Mouse (Mus musculus): ENCODE data around the gene Ap1ar. TPM values are rescaled to one million over a fixed set of nuclear protein-coding genes. Genes with fewer than 3 reads are reported as not detected.

The Ap1ar gene
- polyA plus RNA-seq, 1 experiment from 2014 or later: 82.8 TPM

GRCm38 (mm10) chr3:127801162-127801561 is 36.2 kb downstream of the Ap1ar start:
- WGBS: 92% methylated on average over 8 of the region's 8 CpGs
- H3K4me1 ChIP-seq (replicated peaks; ENCODE audit: control insufficient read depth, insufficient read depth, low read length): no peaks in the 10 kb centered on the region
- H3K4me3 ChIP-seq (ENCODE audit: low read depth, low read length): no peak overlapping the region
- no peak overlapping the region for H3K9ac ChIP-seq (ENCODE audit: low read length)
- ATAC-seq (replicated peaks; ENCODE audit: low FRiP score): no peak
- no peaks in the 10 kb centered on the region for H3K36me3 ChIP-seq (ENCODE audit: control insufficient read depth, insufficient read depth, low read length)
- peak; percentile 23 for DNase-seq (ENCODE audit: low spot score)
- H3K27ac ChIP-seq (ENCODE audit: low read depth, low read length): no peak overlapping the region
- H3K9me3 ChIP-seq (ENCODE audit: control insufficient read depth, low read length): no peaks in the 10 kb centered on the region
- H3K4me2 ChIP-seq (ENCODE audit: low read depth, low read length, severe bottlenecking): no peak overlapping the region
- no peaks in the 10 kb centered on the region for H3K27me3 ChIP-seq (ENCODE audit: control insufficient read depth, insufficient read depth, low read length)

- no peak overlapping the region for H3K4me2 ChIP-seq (ENCODE audit: low read depth, low read length, severe bottlenecking)
- H3K27me3 ChIP-seq (ENCODE audit: control insufficient read depth, insufficient read depth, low read length): peaks cover 3% of the 10 kb centered on the region; the same call in 1 of the 2 replicates
- no peak overlapping the region for H3K4me3 ChIP-seq (ENCODE audit: low read depth, low read length)
- H3K9ac ChIP-seq (ENCODE audit: low read length): no peak overlapping the region
- H3K27ac ChIP-seq (ENCODE audit: low read depth, low read length): no peak overlapping the region
- ATAC-seq (replicated peaks; ENCODE audit: low FRiP score) (no peak), DNase-seq (ENCODE audit: low spot score) (no peak)
- H3K9me3 ChIP-seq (ENCODE audit: control insufficient read depth, low read length): no peaks in the 10 kb centered on the region
- 95% methylated on average over 7 of the region's 7 CpGs for WGBS
- H3K4me1 ChIP-seq (replicated peaks; ENCODE audit: control insufficient read depth, insufficient read depth, low read length): no peaks in the 10 kb centered on the region; the same call in 1 of the 2 replicates
- no peaks in the 10 kb centered on the region for H3K36me3 ChIP-seq (ENCODE audit: control insufficient read depth, insufficient read depth, low read length)
These were observed 41.1 kb downstream of the Ap1ar start for GRCm38 (mm10) chr3:127796271-127796670.

GRCm38 (mm10) chr3:127795762-127796161 is 41.6 kb downstream of the Ap1ar start:
- ATAC-seq (replicated peaks; ENCODE audit: low FRiP score) (no peak), DNase-seq (ENCODE audit: low spot score) (no peak)
- H3K4me2 ChIP-seq (ENCODE audit: low read depth, low read length, severe bottlenecking): no peak overlapping the region
- H3K9me3 ChIP-seq (ENCODE audit: control insufficient read depth, low read length): no peaks in the 10 kb centered on the region
- H3K27me3 ChIP-seq (ENCODE audit: control insufficient read depth, insufficient read depth, low read length): peaks cover 3% of the 10 kb centered on the region; the same call in 1 of the 2 replicates
- WGBS: 94% methylated on average over 3 of the region's 3 CpGs
- H3K9ac ChIP-seq (ENCODE audit: low read length): no peak overlapping the region
- H3K4me1 ChIP-seq (replicated peaks; ENCODE audit: control insufficient read depth, insufficient read depth, low read length): peaks cover 2% of the 10 kb centered on the region; the same call in 1 of the 2 replicates
- H3K27ac ChIP-seq (ENCODE audit: low read depth, low read length): no peak overlapping the region
- H3K36me3 ChIP-seq (ENCODE audit: control insufficient read depth, insufficient read depth, low read length): no peaks in the 10 kb centered on the region
- H3K4me3 ChIP-seq (ENCODE audit: low read depth, low read length): no peak overlapping the region

GRCm38 (mm10) chr3:127793022-127793421 is 44.3 kb downstream of the Ap1ar start:
- Histone ChIP-seq H3K9ac (ENCODE audit: low read length) (no peak overlapping the region), H3K4me2 (ENCODE audit: low read depth, low read length, severe bottlenecking) (no peak overlapping the region), H3K4me3 (ENCODE audit: low read depth, low read length) (no peak overlapping the region), H3K27me3 (ENCODE audit: control insufficient read depth, insufficient read depth, low read length) (peaks cover 22% of the 10 kb centered on the region), H3K4me1 (replicated peaks; ENCODE audit: control insufficient read depth, insufficient read depth, low read length) (peaks cover 8% of the 10 kb centered on the region; the same call in 1 of the 2 replicates), H3K27ac (ENCODE audit: low read depth, low read length) (no peak overlapping the region), H3K9me3 (ENCODE audit: control insufficient read depth, low read length) (no peaks in the 10 kb centered on the region), H3K36me3 (ENCODE audit: control insufficient read depth, insufficient read depth, low read length) (no peaks in the 10 kb centered on the region)
- ATAC-seq (replicated peaks; ENCODE audit: low FRiP score) (no peak), DNase-seq (ENCODE audit: low spot score) (no peak)
- 76% methylated on average over 7 of the region's 7 CpGs for WGBS

- no peak overlapping the region for H3K27ac ChIP-seq (ENCODE audit: low read depth, low read length)
These were observed 45.4 kb downstream of the Ap1ar start for GRCm38 (mm10) chr3:127791595-127792561.

GRCm38 (mm10) chr3:127791056-127791483 is 46.3 kb downstream of the Ap1ar start:
- Histone ChIP-seq H3K4me3 (ENCODE audit: low read depth, low read length) (peak overlapping the region; percentile 49), H3K36me3 (ENCODE audit: control insufficient read depth, insufficient read depth, low read length) (no peaks in the 10 kb centered on the region), H3K9me3 (ENCODE audit: control insufficient read depth, low read length) (no peaks in the 10 kb centered on the region), H3K9ac (ENCODE audit: low read length) (peak overlapping the region; percentile 54; the same call in 1 of the 2 replicates), H3K4me1 (replicated peaks; ENCODE audit: control insufficient read depth, insufficient read depth, low read length) (peaks cover 8% of the 10 kb centered on the region; the same call in 1 of the 2 replicates), H3K27me3 (ENCODE audit: control insufficient read depth, insufficient read depth, low read length) (peaks cover 27% of the 10 kb centered on the region), H3K4me2 (ENCODE audit: low read depth, low read length, severe bottlenecking) (peak overlapping the region; percentile 87), H3K27ac (ENCODE audit: low read depth, low read length) (no peak overlapping the region)
- ATAC-seq (replicated peaks; ENCODE audit: low FRiP score) (0 out of 2 replicates have a peak, but pooled peaks have one; percentile 28), DNase-seq (ENCODE audit: low spot score) (peak; percentile 64)
- WGBS: under 1% methylated on average over 15 of the region's 15 CpGs

More at GRCm38 (mm10) chr3:127791595-127792561, 45.4 kb downstream of the Ap1ar start:
- ATAC-seq (replicated peaks; ENCODE audit: low FRiP score): no peak
- no peak for DNase-seq (ENCODE audit: low spot score)
- H3K36me3 ChIP-seq (ENCODE audit: control insufficient read depth, insufficient read depth, low read length): no peaks in the 10 kb centered on the region
- H3K4me2 ChIP-seq (ENCODE audit: low read depth, low read length, severe bottlenecking): no peak overlapping the region; the same call in 1 of the 2 replicates
- peaks cover 8% of the 10 kb centered on the region; the same call in 1 of the 2 replicates for H3K4me1 ChIP-seq (replicated peaks; ENCODE audit: control insufficient read depth, insufficient read depth, low read length)
- no peak overlapping the region for H3K9ac ChIP-seq (ENCODE audit: low read length)
- 61% methylated on average over 4 of the region's 4 CpGs for WGBS
- peaks cover 27% of the 10 kb centered on the region for H3K27me3 ChIP-seq (ENCODE audit: control insufficient read depth, insufficient read depth, low read length)
- no peak overlapping the region for H3K4me3 ChIP-seq (ENCODE audit: low read depth, low read length)
- no peaks in the 10 kb centered on the region for H3K9me3 ChIP-seq (ENCODE audit: control insufficient read depth, low read length)

- Histone ChIP-seq H3K4me3 (ENCODE audit: low read depth, low read length) (peak overlapping the region; percentile 49), H3K4me2 (ENCODE audit: low read depth, low read length, severe bottlenecking) (peak overlapping the region; percentile 87), H3K9ac (ENCODE audit: low read length) (peak overlapping the region; percentile 54), H3K27ac (ENCODE audit: low read depth, low read length) (no peak overlapping the region), H3K4me1 (replicated peaks; ENCODE audit: control insufficient read depth, insufficient read depth, low read length) (peaks cover 8% of the 10 kb centered on the region; the same call in 1 of the 2 replicates), H3K27me3 (ENCODE audit: control insufficient read depth, insufficient read depth, low read length) (peaks cover 27% of the 10 kb centered on the region), H3K9me3 (ENCODE audit: control insufficient read depth, low read length) (no peaks in the 10 kb centered on the region), H3K36me3 (ENCODE audit: control insufficient read depth, insufficient read depth, low read length) (no peaks in the 10 kb centered on the region)
- under 1% methylated on average over 34 of the region's 36 CpGs for WGBS
- DNase-seq (ENCODE audit: low spot score) (peak; percentile 76), ATAC-seq (replicated peaks; ENCODE audit: low FRiP score) (peak; percentile 65)
These were observed 46.9 kb downstream of the Ap1ar start for GRCm38 (mm10) chr3:127790234-127791055.
